Mouse (Mus musculus): ENCODE results near the gene Slc38a1. TPM values are rescaled to one million over a fixed set of nuclear protein-coding genes. Genes with fewer than 3 reads are reported as not detected.

Gene Slc38a1
- polyA plus RNA-seq, 1 experiment from 2014 or later, result 139 TPM

DNA sequence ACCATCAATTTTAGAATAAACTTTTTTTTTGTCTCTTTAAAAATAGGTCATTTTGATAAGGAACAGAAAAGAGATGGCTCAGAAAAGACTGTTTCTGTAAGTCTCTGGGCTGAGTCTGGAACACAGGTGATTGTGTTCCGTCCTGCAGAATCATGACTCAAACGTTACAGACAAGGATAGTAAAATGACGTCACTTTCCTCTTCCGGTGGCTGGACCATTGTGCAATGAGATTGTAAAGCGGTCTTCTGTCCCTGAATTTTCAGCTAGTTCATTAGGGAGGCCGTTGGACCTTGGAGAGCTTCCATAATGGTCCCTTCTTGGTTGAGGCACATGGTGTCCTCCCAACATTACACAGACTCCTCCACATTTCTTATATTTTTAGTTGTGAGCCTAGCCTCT is 27.0 kb upstream of the Slc38a1 start:
- no peak overlapping the region for H3K4me3 ChIP-seq (ENCODE audit: low read depth, low read length)
- WGBS, result 84% methylated on average over 6 of the region's 6 CpGs
- DNase-seq (ENCODE audit: low spot score) (no peak), ATAC-seq (replicated peaks; ENCODE audit: low FRiP score) (no peak)
- H3K27me3 ChIP-seq (ENCODE audit: control insufficient read depth, insufficient read depth, low read length), result no peaks in the 10 kb centered on the region
- H3K27ac ChIP-seq (ENCODE audit: low read depth, low read length), result no peak overlapping the region
- no peaks in the 10 kb centered on the region for H3K9me3 ChIP-seq (ENCODE audit: control insufficient read depth, low read length)
- H3K9ac ChIP-seq (ENCODE audit: low read length), result no peak overlapping the region
- no peak overlapping the region for H3K4me2 ChIP-seq (ENCODE audit: low read depth, low read length, severe bottlenecking)
- no peaks in the 10 kb centered on the region for H3K4me1 ChIP-seq (replicated peaks; ENCODE audit: control insufficient read depth, insufficient read depth, low read length)
- H3K36me3 ChIP-seq (ENCODE audit: control insufficient read depth, insufficient read depth, low read length), result no peaks in the 10 kb centered on the region

DNA sequence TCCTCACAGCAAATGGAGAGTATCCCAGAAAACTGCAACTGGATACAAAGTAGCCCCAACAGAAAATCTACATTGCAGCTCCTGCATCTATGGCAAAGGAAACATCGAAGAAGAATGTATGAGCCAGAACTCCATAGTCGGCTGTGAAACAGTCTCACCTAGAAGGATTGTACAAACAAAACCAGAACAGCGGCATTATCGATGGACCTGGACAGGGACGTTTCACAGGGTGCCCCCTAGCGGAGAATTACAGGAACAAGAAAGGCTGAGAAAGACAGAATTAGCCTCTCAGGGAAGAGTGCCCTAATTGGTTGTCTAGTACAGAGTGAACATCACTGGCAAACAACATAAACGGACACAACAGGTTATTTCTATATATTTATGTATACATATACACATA is 23.9 kb upstream of the Slc38a1 start:
- H3K27ac ChIP-seq (ENCODE audit: low read depth, low read length), result no peak overlapping the region
- H3K9me3 ChIP-seq (ENCODE audit: control insufficient read depth, low read length), result no peaks in the 10 kb centered on the region
- DNase-seq (ENCODE audit: low spot score) (peak; percentile 72), ATAC-seq (replicated peaks; ENCODE audit: low FRiP score) (no peak; the same call in 1 of the 2 replicates)
- no peaks in the 10 kb centered on the region for H3K36me3 ChIP-seq (ENCODE audit: control insufficient read depth, insufficient read depth, low read length)
- no peak overlapping the region for H3K4me3 ChIP-seq (ENCODE audit: low read depth, low read length)
- H3K27me3 ChIP-seq (ENCODE audit: control insufficient read depth, insufficient read depth, low read length), result no peaks in the 10 kb centered on the region
- no peaks in the 10 kb centered on the region for H3K4me1 ChIP-seq (replicated peaks; ENCODE audit: control insufficient read depth, insufficient read depth, low read length)
- WGBS, result 8% methylated on average over 7 of the region's 7 CpGs
- H3K4me2 ChIP-seq (ENCODE audit: low read depth, low read length, severe bottlenecking), result peak overlapping the region; percentile 28; the same call in 1 of the 2 replicates
- H3K9ac ChIP-seq (ENCODE audit: low read length), result no peak overlapping the region

DNA sequence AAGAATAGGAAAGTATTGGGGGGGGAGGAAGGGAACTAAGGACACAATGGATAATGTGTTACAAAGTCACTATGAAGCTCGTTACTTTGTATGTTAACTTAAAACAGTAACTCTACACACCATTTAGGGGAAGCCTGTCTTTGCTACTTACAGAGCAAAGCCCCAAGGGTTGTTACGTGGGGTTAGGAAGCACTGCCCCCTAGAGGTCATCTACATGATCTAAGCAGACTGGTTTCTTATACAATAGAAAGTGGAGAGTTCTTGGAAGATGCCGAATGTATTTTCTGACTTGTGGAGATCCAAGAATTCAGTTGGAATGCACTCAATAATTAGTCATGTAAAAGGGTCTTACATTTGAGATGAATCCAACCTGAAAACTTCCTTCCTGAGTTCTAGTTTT is 23.2 kb upstream of the Slc38a1 start:
- Histone ChIP-seq H3K36me3 (ENCODE audit: control insufficient read depth, insufficient read depth, low read length) (no peaks in the 10 kb centered on the region), H3K9me3 (ENCODE audit: control insufficient read depth, low read length) (no peaks in the 10 kb centered on the region), H3K4me3 (ENCODE audit: low read depth, low read length) (no peak overlapping the region), H3K9ac (ENCODE audit: low read length) (no peak overlapping the region), H3K27ac (ENCODE audit: low read depth, low read length) (no peak overlapping the region), H3K27me3 (ENCODE audit: control insufficient read depth, insufficient read depth, low read length) (no peaks in the 10 kb centered on the region), H3K4me1 (replicated peaks; ENCODE audit: control insufficient read depth, insufficient read depth, low read length) (no peaks in the 10 kb centered on the region), H3K4me2 (ENCODE audit: low read depth, low read length, severe bottlenecking) (no peak overlapping the region)
- 14% methylated on average over 3 of the region's 3 CpGs for WGBS
- DNase-seq (ENCODE audit: low spot score) (peak; percentile 71), ATAC-seq (replicated peaks; ENCODE audit: low FRiP score) (peak; percentile 84)

DNA sequence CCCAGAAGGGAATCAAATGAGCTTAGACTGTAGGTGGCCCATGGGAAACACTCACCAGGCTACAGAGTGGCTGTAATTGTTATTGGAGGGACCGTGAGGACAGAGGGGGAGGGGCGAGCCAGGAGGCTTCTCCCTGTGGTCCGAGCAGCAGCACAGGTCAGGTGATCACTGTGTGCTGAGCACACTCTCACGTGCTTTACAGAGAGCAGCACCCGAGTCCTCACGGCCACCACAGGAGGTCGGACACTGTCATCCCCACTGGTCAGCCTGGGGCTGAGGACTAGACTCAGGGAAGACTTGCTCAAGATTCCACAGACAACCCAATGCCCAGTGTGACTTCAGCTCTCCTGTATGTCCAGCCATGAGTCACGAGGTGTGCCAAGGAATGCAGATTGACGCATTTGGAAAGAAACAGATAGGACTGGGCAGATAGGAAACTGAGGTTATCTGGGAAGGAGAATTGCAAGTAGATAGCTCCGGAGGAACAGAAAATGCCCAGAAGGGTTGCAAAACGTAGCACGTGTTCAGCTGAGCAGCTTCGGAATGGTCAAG is 18.0 kb upstream of the Slc38a1 start:
- Histone ChIP-seq H3K9ac (ENCODE audit: low read length) (no peak overlapping the region), H3K4me3 (ENCODE audit: low read depth, low read length) (no peak overlapping the region), H3K36me3 (ENCODE audit: control insufficient read depth, insufficient read depth, low read length) (no peaks in the 10 kb centered on the region), H3K27ac (ENCODE audit: low read depth, low read length) (no peak overlapping the region), H3K9me3 (ENCODE audit: control insufficient read depth, low read length) (no peaks in the 10 kb centered on the region), H3K4me1 (replicated peaks; ENCODE audit: control insufficient read depth, insufficient read depth, low read length) (no peaks in the 10 kb centered on the region), H3K27me3 (ENCODE audit: control insufficient read depth, insufficient read depth, low read length) (no peaks in the 10 kb centered on the region), H3K4me2 (ENCODE audit: low read depth, low read length, severe bottlenecking) (no peak overlapping the region)
- 65% methylated on average over 13 of the region's 13 CpGs for WGBS
- ATAC-seq (replicated peaks; ENCODE audit: low FRiP score), result no peak
- DNase-seq (ENCODE audit: low spot score), result no peak

DNA sequence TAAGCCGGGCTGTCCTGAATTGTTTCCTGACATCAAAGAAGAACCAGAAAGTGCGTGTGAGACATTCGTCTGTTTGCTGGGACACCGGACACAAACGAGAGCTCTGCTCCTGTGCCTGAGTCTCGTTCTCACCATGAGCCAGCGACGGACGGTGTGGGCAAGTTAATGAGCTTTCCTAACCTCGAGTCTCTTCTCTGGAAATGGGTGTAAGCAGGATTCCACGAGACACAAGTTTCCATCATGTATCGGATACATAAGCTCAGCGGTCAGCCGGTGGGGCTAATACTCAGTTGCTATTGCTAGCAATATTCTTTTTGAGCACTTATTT is 15.5 kb upstream of the Slc38a1 start:
- WGBS, result 74% methylated on average over 14 of the region's 14 CpGs
- H3K36me3 ChIP-seq (ENCODE audit: control insufficient read depth, insufficient read depth, low read length), result no peaks in the 10 kb centered on the region
- no peak overlapping the region for H3K4me3 ChIP-seq (ENCODE audit: low read depth, low read length)
- no peaks in the 10 kb centered on the region for H3K9me3 ChIP-seq (ENCODE audit: control insufficient read depth, low read length)
- no peak overlapping the region for H3K9ac ChIP-seq (ENCODE audit: low read length)
- no peak overlapping the region for H3K27ac ChIP-seq (ENCODE audit: low read depth, low read length)
- DNase-seq (ENCODE audit: low spot score) (no peak), ATAC-seq (replicated peaks; ENCODE audit: low FRiP score) (no peak)
- no peaks in the 10 kb centered on the region for H3K27me3 ChIP-seq (ENCODE audit: control insufficient read depth, insufficient read depth, low read length)
- H3K4me2 ChIP-seq (ENCODE audit: low read depth, low read length, severe bottlenecking), result no peak overlapping the region
- H3K4me1 ChIP-seq (replicated peaks; ENCODE audit: control insufficient read depth, insufficient read depth, low read length), result no peaks in the 10 kb centered on the region

DNA sequence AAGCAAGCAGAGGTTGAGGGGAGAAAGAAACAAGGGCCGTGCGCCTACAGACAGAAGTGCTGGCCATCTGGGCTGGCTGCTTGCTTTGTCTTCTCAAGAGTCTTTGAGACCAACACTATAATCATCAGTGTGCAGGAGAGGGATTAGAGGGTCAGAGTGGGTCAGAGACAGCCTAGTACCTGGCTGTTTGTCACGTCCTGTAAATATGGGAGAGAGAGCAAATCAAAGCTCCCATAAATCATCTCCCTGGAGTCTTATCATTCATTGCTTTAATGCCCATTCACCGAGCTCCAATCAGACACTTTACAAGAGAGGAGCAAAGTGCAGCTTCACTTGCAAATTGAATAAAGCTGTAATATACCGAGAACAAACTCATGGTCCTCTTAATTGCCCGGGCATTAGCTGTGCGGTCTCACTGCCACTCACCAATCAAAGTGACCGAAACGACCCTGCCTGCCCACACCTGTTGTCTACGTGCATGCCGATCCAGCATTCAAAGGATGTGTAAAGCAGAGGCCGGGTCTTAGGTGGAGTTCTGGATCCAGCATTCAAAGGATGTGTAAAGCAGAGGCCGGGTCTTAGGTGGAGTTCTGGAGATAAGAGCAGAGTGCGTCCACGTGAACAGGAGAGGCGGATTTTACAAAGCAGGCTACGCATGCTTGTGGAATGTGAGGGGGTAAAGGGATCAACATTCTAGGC is 15.0 kb upstream of the Slc38a1 start:
- 71% methylated on average over 17 of the region's 17 CpGs for WGBS
- Histone ChIP-seq H3K27ac (ENCODE audit: low read depth, low read length) (no peak overlapping the region), H3K4me3 (ENCODE audit: low read depth, low read length) (no peak overlapping the region), H3K27me3 (ENCODE audit: control insufficient read depth, insufficient read depth, low read length) (no peaks in the 10 kb centered on the region), H3K4me1 (replicated peaks; ENCODE audit: control insufficient read depth, insufficient read depth, low read length) (no peaks in the 10 kb centered on the region), H3K9me3 (ENCODE audit: control insufficient read depth, low read length) (no peaks in the 10 kb centered on the region), H3K9ac (ENCODE audit: low read length) (no peak overlapping the region), H3K36me3 (ENCODE audit: control insufficient read depth, insufficient read depth, low read length) (no peaks in the 10 kb centered on the region), H3K4me2 (ENCODE audit: low read depth, low read length, severe bottlenecking) (no peak overlapping the region)
- no peak for DNase-seq (ENCODE audit: low spot score)
- ATAC-seq (replicated peaks; ENCODE audit: low FRiP score), result no peak

DNA sequence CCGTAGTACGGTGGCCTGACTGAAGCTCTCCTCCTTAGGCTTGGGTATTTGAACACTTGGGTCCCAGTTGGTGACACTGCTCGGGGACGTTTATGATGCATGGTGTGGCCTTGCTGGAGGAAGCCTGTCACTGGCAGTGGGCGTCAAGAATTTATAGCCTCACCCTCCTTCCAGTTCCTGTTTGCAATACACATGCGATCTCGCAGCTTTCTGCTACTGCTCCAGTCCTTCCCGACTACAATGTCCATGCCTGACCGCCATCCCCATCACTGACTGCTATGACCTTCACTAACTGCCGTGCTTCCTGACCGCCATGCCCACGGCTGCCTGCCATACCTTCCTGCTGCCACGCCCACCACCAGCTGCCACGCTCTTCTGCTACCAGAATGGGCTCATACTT is 12.8 kb upstream of the Slc38a1 start:
- Histone ChIP-seq H3K4me3 (ENCODE audit: low read depth, low read length) (no peak overlapping the region), H3K27ac (ENCODE audit: low read depth, low read length) (no peak overlapping the region), H3K9ac (ENCODE audit: low read length) (no peak overlapping the region), H3K4me1 (replicated peaks; ENCODE audit: control insufficient read depth, insufficient read depth, low read length) (no peaks in the 10 kb centered on the region), H3K4me2 (ENCODE audit: low read depth, low read length, severe bottlenecking) (no peak overlapping the region), H3K36me3 (ENCODE audit: control insufficient read depth, insufficient read depth, low read length) (no peaks in the 10 kb centered on the region), H3K9me3 (ENCODE audit: control insufficient read depth, low read length) (no peaks in the 10 kb centered on the region), H3K27me3 (ENCODE audit: control insufficient read depth, insufficient read depth, low read length) (no peaks in the 10 kb centered on the region)
- WGBS, result 93% methylated on average over 14 of the region's 14 CpGs
- no peak for ATAC-seq (replicated peaks; ENCODE audit: low FRiP score)
- DNase-seq (ENCODE audit: low spot score), result no peak

DNA sequence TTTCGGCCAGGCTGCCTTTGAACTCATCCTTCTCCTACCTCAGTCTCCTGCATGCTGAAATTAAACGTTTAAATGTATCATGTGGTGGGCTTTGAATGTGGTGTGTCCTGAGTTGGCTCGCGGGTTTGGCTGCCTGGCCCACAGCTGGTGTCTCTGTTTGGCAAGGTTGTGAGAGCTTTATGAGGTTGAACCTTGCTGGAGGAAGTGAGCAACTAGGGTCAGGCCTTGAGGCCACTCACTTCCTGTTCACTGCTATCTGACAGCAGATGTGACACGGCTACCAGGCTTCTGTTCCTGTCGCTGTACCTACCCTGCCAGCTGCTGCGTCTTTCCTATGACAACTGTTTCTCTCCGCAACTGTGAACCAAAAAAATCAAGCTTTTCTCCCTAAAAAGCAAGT is 12.0 kb upstream of the Slc38a1 start:
- Histone ChIP-seq H3K36me3 (ENCODE audit: control insufficient read depth, insufficient read depth, low read length) (no peaks in the 10 kb centered on the region), H3K4me1 (replicated peaks; ENCODE audit: control insufficient read depth, insufficient read depth, low read length) (no peaks in the 10 kb centered on the region), H3K9me3 (ENCODE audit: control insufficient read depth, low read length) (no peaks in the 10 kb centered on the region), H3K27me3 (ENCODE audit: control insufficient read depth, insufficient read depth, low read length) (no peaks in the 10 kb centered on the region), H3K4me2 (ENCODE audit: low read depth, low read length, severe bottlenecking) (no peak overlapping the region), H3K9ac (ENCODE audit: low read length) (no peak overlapping the region), H3K4me3 (ENCODE audit: low read depth, low read length) (no peak overlapping the region), H3K27ac (ENCODE audit: low read depth, low read length) (no peak overlapping the region)
- ATAC-seq (replicated peaks; ENCODE audit: low FRiP score) (no peak), DNase-seq (ENCODE audit: low spot score) (no peak)
- WGBS, result 84% methylated on average over 8 of the region's 8 CpGs

DNA sequence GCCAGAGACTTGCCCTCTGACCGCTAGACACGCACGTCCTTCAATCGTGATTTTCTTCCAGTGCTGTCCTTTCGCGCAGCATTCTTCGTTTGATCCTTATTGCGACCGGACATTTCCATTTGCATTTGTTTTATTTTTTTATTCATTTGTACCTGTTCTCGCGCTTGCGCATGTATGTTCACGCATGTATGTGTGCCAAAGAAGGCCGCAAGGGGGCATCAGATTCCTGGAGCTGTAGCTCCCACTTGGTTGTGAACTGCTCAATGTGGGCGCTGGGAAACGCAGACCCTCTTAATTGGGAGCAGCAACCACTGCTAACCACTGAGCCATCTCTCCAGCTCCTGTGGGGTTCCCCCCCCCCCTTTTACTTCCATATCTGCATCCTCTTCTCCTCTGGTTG is 10.3 kb upstream of the Slc38a1 start:
- Histone ChIP-seq H3K27me3 (ENCODE audit: control insufficient read depth, insufficient read depth, low read length) (no peaks in the 10 kb centered on the region), H3K36me3 (ENCODE audit: control insufficient read depth, insufficient read depth, low read length) (no peaks in the 10 kb centered on the region), H3K4me2 (ENCODE audit: low read depth, low read length, severe bottlenecking) (no peak overlapping the region), H3K4me3 (ENCODE audit: low read depth, low read length) (no peak overlapping the region), H3K9ac (ENCODE audit: low read length) (no peak overlapping the region), H3K9me3 (ENCODE audit: control insufficient read depth, low read length) (no peaks in the 10 kb centered on the region), H3K27ac (ENCODE audit: low read depth, low read length) (no peak overlapping the region), H3K4me1 (replicated peaks; ENCODE audit: control insufficient read depth, insufficient read depth, low read length) (no peaks in the 10 kb centered on the region)
- 93% methylated on average over 16 of the region's 16 CpGs for WGBS
- no peak for DNase-seq (ENCODE audit: low spot score)
- no peak for ATAC-seq (replicated peaks; ENCODE audit: low FRiP score)
